Mouse (Mus musculus) spleen, postnatal 36 days (tissue): ENCODE results near the gene Nelfe.

Experiments
- DNase-seq, 2 experiments: peaks; one replicate each; pipeline ENCODE4 v3.0.0; 2022; ENCODE audit warnings: low spot score in 2 of 2, mixed read lengths in 1 of 2

The Nelfe gene

DNA sequence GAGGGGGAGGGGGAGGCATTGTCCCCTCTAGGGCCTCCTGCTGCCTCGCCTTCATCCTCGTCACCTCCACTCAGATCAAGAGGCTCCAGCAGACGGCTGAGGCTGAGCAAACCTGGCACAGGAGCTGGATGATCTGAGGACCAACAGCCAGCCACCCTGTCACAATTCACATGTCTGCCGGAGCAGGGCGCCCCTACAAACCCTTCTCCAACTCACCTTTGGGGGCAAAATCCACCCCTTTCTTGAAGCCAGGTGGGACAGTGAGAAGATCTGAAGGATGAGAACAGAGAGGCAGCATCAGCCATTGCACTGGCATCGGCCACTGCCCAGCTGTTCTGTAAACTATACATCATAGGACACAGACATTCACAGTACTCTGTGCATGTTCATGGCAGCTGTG is 3.0 kb upstream of the Nelfe start:
- DNase-seq, result no peak

GRCm38 (mm10) chr17:34847615-34848014 is 2.6 kb upstream of the Nelfe start:
- DNase-seq, result no peak

DNA sequence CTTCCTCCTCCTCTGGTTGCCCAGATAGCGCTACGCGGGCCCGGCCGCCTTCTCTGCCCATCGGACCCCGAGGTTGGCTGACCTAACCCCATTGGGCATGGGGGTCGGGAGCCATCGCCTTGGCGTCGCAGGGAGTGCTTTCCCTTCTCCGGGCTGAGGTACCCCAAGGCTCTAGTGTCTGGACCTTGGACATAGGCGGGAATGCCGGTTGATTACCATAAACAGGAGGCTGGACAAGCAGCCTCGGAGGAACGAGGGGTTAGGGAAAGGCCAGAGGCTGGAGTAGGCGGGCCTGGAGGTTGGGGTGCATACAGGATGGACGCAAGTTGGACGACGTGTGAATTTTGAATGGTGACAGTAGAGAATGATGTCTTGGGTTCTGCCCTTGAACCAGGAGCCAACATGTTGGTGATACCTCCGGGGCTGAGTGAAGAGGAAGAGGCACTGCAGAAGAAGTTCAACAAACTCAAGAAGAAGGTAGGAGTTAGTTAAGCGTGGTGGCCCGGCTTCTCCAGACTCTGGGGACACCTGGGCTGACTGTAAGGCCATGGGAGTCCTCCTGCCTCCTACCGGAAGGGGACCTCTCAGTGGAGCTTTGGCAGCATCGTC is 430 bp downstream of the Nelfe start:
- DNase-seq, result no peak

DNA sequence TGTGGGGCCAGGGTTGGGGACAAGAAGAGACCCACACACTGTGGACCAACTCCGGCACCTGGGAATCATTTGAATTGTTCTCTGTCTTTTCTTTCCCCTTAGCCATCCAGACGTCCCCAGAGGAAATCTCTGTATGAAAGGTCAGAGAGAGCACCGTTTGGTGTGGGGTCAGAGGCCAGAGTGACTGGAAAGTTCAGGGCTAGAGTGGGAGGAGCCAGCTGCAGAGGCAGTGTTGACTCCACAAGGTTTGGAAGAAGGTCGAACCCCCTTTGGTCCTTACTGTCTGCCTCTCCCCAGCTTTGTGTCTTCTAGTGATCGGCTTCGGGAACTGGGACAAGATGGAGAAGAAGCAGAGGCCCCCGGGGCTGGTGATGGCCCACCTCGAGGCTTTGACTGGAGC is 3.3 kb downstream of the Nelfe start:
- no peak for DNase-seq

- DNase-seq, result no peak
Observed at GRCm38 (mm10) chr17:34854761-34855160, 4.6 kb downstream of the Nelfe start.

GRCm38 (mm10) chr17:34855825-34856224 is 5.6 kb downstream of the Nelfe start:
- DNase-seq, result peak; percentile 38 to 48

DNA sequence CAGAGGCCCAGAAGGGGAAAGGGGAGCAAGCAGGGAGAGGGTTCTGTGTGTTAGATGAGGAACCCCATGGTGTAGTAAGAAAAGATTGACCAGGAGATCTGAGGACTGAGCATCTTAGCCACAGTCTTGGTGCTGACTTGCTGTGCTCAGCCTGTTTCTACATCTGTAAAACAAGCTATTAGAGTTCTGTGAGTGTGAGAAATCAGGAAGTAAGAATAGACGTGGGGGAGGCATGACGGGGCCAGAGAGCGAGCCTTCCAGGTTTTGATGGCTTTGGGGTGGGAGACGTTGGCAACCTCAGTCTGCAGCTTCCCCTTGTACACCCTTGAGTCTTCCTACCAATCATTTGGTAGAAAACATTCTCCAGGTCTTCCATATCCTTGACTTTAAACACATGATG is 8.5 kb downstream of the Nelfe start:
- DNase-seq, result no peak

DNA sequence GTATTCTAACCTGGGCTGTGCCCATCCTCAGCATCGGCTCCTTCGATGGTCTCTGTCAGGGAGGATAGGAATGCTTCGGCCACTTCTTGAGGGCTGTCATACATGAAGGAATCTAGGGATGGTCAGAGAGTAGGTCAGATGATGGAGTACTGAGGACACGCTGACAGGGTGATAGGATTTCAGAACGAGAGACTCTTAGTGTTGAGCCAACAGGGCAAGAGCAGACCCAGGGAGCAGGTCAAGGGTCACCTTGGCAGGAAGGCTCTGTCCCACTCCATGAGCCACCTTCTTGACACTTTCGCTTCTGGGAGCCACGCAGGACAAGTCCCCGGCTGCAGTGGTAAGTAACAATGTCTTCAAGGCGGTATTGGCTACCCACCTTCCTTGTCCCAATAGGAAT is 10.3 kb downstream of the Nelfe start:
- DNase-seq, result no peak

- no peak for DNase-seq
Observed at GRCm38 (mm10) chr17:34861704-34862415, 11.7 kb downstream of the Nelfe start.

- no peak for DNase-seq
Observed at GRCm38 (mm10) chr17:34862416-34863081, 12.4 kb downstream of the Nelfe start, which contains the start of gene Cfb. Cfb (minus strand) TSS chr17:34862518.

- no peak for DNase-seq
Observed at GRCm38 (mm10) chr17:34865981-34866380, 15.8 kb downstream of the Nelfe start.

DNA sequence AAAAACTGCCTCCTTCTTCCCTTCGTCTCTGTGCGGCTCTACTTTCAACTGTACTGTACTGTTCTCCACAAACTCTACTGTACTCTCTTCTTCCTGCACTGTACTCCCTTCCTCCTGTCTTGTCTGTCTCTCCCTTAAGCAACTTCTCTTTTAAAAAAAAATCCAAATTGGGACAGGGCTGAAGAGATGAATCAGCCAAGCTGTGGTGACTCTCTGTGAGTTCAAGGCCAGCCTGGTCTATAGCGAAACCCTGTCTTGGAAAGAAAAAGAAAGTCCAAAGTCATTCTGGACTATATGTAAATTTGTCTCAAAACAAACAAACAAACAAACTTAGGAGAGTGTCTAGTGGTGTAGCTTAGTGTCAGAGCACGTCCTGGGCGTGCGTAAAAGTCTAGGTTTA is 24.1 kb downstream of the Nelfe start:
- DNase-seq, result no peak

- no peak for DNase-seq
Observed at GRCm38 (mm10) chr17:34879336-34879879, 29.2 kb downstream of the Nelfe start, which contains the start of gene Zbtb12. Zbtb12 (plus strand) TSS chr17:34879483.

DNA sequence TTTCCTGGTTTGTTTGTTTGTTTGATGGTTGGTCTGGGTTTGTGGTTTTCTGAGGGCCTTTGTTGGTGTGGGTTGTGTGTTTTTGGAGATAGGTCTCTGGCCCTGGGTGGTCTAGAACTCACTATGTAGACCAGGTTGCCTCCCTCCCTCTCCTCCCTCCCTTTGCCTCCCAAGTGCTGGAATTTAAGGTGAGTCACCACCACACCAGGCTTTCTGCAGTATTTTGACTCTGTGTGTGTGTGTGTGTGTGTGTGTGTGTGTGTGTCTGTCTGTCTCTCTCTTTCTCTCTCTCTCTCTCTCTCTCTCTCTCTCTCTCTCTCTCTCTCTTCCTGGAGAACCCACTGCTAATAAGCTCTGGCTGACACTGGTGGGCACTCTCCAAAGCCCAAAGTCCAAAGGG is 31.0 kb downstream of the Nelfe start:
- no peak for DNase-seq

- DNase-seq, result no peak
Observed at GRCm38 (mm10) chr17:34881683-34882310, 31.6 kb downstream of the Nelfe start, which contains the start of gene Gm20547. Gm20547 (minus strand) TSS chr17:34882042.

DNA sequence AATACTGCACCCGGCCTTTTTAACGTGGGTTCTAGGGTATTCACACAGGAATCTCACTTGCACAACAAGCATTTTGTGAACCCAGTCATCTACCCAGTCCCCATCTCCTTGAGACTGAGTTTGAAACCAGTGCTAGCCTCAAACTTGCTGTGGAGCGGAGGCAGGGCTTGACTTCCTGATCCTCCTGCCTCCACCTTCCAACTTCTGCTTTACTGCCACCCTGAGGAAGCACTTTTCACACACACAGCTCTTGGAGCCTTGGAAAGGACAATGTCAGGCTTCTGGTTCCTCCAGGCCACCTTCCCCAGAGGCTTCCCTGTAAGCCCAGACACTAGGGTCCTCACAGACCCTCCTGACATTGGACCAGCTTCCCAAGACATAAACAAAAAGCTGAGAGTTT is 33.1 kb downstream of the Nelfe start:
- no peak for DNase-seq

- no peak for DNase-seq
Observed at GRCm38 (mm10) chr17:34884704-34885103, 34.5 kb downstream of the Nelfe start.

GRCm38 (mm10) chr17:34885615-34886014 is 35.4 kb downstream of the Nelfe start:
- DNase-seq, result no peak

- DNase-seq, result no peak
Observed at GRCm38 (mm10) chr17:34887942-34888341, 37.8 kb downstream of the Nelfe start.

GRCm38 (mm10) chr17:34890074-34890743 is 40.0 kb downstream of the Nelfe start:
- DNase-seq, result no peak

DNA sequence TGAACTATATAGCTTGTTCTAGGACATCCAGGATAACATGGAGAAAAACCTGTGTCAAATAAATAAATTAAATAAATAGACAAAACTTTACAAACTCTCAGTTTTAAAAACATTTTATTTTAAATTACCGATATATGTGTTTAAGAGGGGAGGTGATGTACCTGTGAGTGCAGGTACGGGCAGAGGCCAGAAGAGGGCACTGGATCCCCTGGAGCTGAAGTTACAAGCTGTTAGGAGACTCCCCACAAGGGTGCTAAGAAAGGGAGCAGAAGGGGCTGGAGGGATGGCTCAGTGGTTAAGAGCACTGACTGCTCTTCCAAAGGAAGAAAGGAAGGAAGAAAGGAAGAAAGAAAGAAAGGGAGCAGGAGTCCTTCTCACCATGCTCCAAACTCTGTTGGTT is 41.2 kb downstream of the Nelfe start:
- no peak for DNase-seq
